In genomic region chr5:5319824-5320505, GRCm38 (mm10) we compare ENCODE assay signal across 8 mouse cellular contexts.
A peak's percentile ranks its signal among the peaks of the same experiment; 100 is the strongest.
DNase-seq lines count a peak whose midpoint lies in the region; ATAC-seq lines count a peak whose summit lies in the region.

No protein-coding gene starts in this region.

- no peak overlapping the region for H3K9ac ChIP-seq in heart, embryonic 11.5 days (ENCODE audit: low read depth, low read length)
- no peak overlapping the region for H3K9ac ChIP-seq in heart, embryonic 16.5 days (ENCODE audit: low read length)
- H3K9ac ChIP-seq in forebrain, embryonic 15.5 days (replicated peaks), result no peak overlapping the region
- no peak overlapping the region for H3K9ac ChIP-seq in midbrain, embryonic 13.5 days (replicated peaks)

- no peak overlapping the region for H3K4me3 ChIP-seq in heart, embryonic 11.5 days (ENCODE audit: low read depth, low read length)
- H3K4me3 ChIP-seq in heart, embryonic 16.5 days (ENCODE audit: low read length), result no peak overlapping the region
- no peak overlapping the region for H3K4me3 ChIP-seq in midbrain, embryonic 10.5 days
- H3K4me3 ChIP-seq in forebrain, embryonic 15.5 days, result no peak overlapping the region
- no peak overlapping the region for H3K4me3 ChIP-seq in midbrain, embryonic 13.5 days (replicated peaks)

- no peaks in the 10 kb centered on the region for H3K27me3 ChIP-seq in heart, embryonic 11.5 days (ENCODE audit: control insufficient read depth, insufficient read depth, low read length)
- H3K27me3 ChIP-seq in heart, embryonic 16.5 days (ENCODE audit: control insufficient read depth, insufficient read depth, low read length), result no peaks in the 10 kb centered on the region
- no peaks in the 10 kb centered on the region for H3K27me3 ChIP-seq in midbrain, embryonic 10.5 days (ENCODE audit: low read depth, poor library complexity, severe bottlenecking)
- no peaks in the 10 kb centered on the region for H3K27me3 ChIP-seq in forebrain, embryonic 15.5 days
- H3K27me3 ChIP-seq in midbrain, embryonic 13.5 days, result no peaks in the 10 kb centered on the region

- no peak overlapping the region for H3K4me2 ChIP-seq in heart, embryonic 11.5 days
- H3K4me2 ChIP-seq in heart, embryonic 16.5 days (ENCODE audit: low read depth, low read length), result peak overlapping the region; percentile 5
- H3K4me2 ChIP-seq in forebrain, embryonic 15.5 days (replicated peaks), result no peak overlapping the region
- no peak overlapping the region for H3K4me2 ChIP-seq in midbrain, embryonic 13.5 days (replicated peaks)

- peak; percentile 96 for DNase-seq in heart, adult 11 months
- DNase-seq in A20 (ENCODE audit: low read depth, low spot score), result peak; percentile 27
- peak; percentile 55 for DNase-seq in lung, postnatal 10 days
- no peak for DNase-seq in midbrain, embryonic 10.5 days (ENCODE audit: low spot score)

- H3K27ac ChIP-seq in heart, embryonic 11.5 days (ENCODE audit: low read depth, low read length), result no peak overlapping the region
- H3K27ac ChIP-seq in heart, embryonic 16.5 days (ENCODE audit: low read length), result peak overlapping the region; percentile 61
- H3K27ac ChIP-seq in midbrain, embryonic 10.5 days (replicated peaks), result no peak overlapping the region
- no peak overlapping the region for H3K27ac ChIP-seq in forebrain, embryonic 15.5 days (replicated peaks)
- H3K27ac ChIP-seq in midbrain, embryonic 13.5 days, result no peak overlapping the region

- no peak for ATAC-seq in heart, embryonic 11.5 days (replicated peaks; ENCODE audit: insufficient number of reproducible peaks, low FRiP score, low TSS enrichment)
- ATAC-seq in heart, embryonic 16.5 days (replicated peaks; ENCODE audit: extremely low read depth, insufficient read depth, low FRiP score), result no peak
- no peak for ATAC-seq in forebrain, embryonic 15.5 days (replicated peaks)
- ATAC-seq in midbrain, embryonic 13.5 days, result no peak

- WGBS in heart, embryonic 11.5 days (ENCODE audit: insufficient replicate concordance), result 64% methylated on average over 8 of the region's 8 CpGs
- WGBS in heart, embryonic 16.5 days, result 58% methylated on average over 8 of the region's 8 CpGs
- WGBS in midbrain, embryonic 10.5 days, result 86% methylated on average over 8 of the region's 8 CpGs
- WGBS in forebrain, embryonic 15.5 days, result 87% methylated on average over 8 of the region's 8 CpGs
- WGBS in midbrain, embryonic 13.5 days, result 86% methylated on average over 8 of the region's 8 CpGs

- no peaks in the 10 kb centered on the region for H3K36me3 ChIP-seq in heart, embryonic 11.5 days (ENCODE audit: control insufficient read depth, insufficient read depth, low read length)
- H3K36me3 ChIP-seq in heart, embryonic 16.5 days (ENCODE audit: control insufficient read depth, insufficient read depth), result 0 out of 2 replicates have a peak, but pooled peaks cover 2% of the 10 kb centered on the region
- peaks cover 7% of the 10 kb centered on the region; the same call in 1 of the 2 replicates for H3K36me3 ChIP-seq in midbrain, embryonic 10.5 days
- no peaks in the 10 kb centered on the region for H3K36me3 ChIP-seq in forebrain, embryonic 15.5 days
- no peaks in the 10 kb centered on the region for H3K36me3 ChIP-seq in midbrain, embryonic 13.5 days

- H3K9me3 ChIP-seq in heart, embryonic 11.5 days (replicated peaks; ENCODE audit: control insufficient read depth, low read length), result no peaks in the 10 kb centered on the region
- no peaks in the 10 kb centered on the region for H3K9me3 ChIP-seq in heart, embryonic 16.5 days (replicated peaks; ENCODE audit: control insufficient read depth, low read length)
- H3K9me3 ChIP-seq in midbrain, embryonic 10.5 days (replicated peaks), result no peaks in the 10 kb centered on the region
- no peaks in the 10 kb centered on the region for H3K9me3 ChIP-seq in forebrain, embryonic 15.5 days
- no peaks in the 10 kb centered on the region for H3K9me3 ChIP-seq in midbrain, embryonic 13.5 days

- H3K4me1 ChIP-seq in heart, embryonic 11.5 days (ENCODE audit: control insufficient read depth, insufficient read depth, low read length), result peaks cover 3% of the 10 kb centered on the region; the same call in 1 of the 2 replicates
- H3K4me1 ChIP-seq in heart, embryonic 16.5 days (ENCODE audit: control insufficient read depth, insufficient read depth, low read length), result peaks cover 6% of the 10 kb centered on the region
- H3K4me1 ChIP-seq in midbrain, embryonic 10.5 days, result no peaks in the 10 kb centered on the region
- H3K4me1 ChIP-seq in forebrain, embryonic 15.5 days, result peaks cover 9% of the 10 kb centered on the region; the same call in 1 of the 2 replicates
- 0 out of 2 replicates have a peak, but pooled peaks cover 5% of the 10 kb centered on the region for H3K4me1 ChIP-seq in midbrain, embryonic 13.5 days (replicated peaks)
